Mouse (Mus musculus) embryo, embryonic 11 days (tissue): Measurements from ENCODE around the gene Dpm3.

Experiments
- DNase-seq: peaks from one replicate; pipeline ENCODE4 v3.0.0-alpha.2; 2015

Dpm3 gene

DNA sequence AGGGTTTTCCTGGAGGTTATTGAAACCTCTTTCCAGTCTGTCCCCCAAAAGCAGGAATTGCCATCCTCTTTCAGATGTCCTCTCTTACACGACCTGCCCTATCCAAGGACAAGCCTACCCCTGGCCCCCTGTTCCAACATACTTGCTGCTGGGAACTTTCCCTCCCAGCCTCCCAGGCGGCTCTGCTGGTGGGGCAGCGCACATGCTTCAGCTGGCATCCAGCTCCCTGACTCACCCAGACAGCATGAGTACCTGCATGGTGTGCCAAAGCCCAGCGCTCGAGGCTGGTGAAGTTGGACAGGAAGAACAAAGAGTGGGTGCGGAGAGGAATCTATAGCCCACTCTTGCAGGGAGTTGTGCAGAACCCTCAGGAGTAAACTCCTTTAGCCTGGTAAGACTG lies 11.7 kb downstream of the Dpm3 start:
- DNase-seq = no peak

DNA sequence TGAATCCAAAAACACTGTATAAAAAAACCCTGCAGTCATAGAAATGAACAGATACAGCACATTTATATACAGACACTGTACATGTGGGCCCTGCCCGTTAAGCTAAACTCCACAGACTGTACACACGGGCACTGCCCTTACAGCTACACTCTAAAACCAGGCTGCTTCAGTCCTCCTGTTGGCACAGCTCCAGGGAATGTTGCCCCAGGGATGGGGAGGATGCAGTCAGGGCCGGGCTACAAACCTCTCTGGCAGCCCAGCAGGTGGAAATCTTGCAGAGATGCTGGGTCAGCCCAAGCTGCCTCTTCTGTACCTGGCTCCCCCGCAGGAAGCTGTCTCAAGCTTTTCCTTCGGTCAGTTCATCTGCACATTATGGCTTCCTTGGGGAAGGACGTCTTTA lies 12.6 kb downstream of the Dpm3 start:
- DNase-seq = no peak

DNA sequence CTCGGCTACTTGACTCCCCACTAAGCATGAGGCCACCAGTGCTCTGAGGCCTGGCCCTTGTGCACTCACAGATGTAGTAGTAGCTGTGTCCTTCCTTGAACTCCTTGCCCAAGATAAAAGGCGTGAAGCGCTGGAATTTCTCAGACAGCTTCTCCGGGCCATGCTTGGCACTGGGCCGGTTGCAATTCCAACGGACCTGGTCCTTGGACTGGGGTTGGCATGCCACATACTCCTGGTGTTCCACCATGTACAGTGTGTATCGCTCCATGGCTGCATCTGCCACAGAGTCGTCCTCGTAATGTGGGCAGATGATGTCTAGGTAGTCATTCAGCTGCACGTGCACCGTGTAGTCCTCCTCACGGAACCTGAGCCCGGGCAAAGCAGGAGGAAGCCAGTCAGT lies 16.9 kb downstream of the Dpm3 start:
- DNase-seq = no peak

DNA sequence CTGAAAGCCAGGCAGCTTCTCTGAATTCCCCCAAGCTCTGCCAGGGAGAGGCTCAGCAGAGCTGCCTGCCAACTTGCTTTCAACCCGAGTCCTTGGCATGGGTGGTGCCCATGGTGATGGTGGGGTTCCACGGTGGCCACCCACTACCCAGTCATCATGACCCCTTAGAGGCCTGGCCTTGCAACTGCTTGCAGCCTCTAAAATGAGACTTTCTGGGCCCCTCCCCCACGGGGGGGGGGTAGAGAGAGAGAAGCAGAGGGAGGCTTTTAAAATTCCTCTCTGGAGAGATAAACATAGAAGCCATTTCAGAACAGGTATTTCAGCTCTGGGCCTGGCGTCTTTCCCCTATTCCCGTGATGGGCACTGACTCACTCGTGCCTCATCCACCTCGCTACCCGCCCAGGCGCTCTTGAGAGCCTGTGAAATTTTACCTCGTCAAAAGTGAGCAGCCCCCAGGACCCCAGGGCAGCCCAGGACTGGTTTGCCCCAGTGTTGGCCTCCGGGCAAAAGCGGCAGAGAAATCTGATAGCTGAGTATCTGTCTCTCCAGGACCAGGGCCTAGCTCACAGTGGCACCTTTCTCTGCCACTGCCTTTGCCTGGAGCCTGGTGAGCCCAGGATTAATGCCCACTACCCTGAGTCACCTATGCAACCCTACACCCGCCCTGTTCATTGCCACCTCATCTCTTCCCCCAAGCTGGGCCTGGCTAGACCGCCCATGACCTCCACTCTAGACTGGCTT lies 18.3 kb downstream of the Dpm3 start:
- no peak for DNase-seq

DNA sequence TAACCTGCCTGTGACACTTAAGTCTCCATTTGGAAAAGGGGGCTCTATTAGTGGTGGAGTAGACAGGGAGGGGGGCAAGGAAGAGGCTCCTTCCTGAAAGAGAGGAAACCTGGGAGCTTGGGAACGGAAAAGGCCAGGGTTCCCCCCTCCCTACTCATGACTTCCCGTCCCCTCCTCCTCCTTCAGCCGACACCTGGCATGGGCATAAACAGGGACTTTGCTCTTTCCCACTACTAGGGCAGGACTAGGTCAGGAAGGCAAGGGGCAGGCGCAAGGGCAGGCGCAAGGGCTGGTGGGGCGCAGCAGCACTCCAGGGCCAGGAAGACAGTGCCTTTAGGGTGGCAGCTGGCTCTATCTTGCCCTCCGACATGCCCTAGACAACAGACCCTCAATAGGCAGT lies 18.9 kb downstream of the Dpm3 start:
- no peak for DNase-seq

DNA sequence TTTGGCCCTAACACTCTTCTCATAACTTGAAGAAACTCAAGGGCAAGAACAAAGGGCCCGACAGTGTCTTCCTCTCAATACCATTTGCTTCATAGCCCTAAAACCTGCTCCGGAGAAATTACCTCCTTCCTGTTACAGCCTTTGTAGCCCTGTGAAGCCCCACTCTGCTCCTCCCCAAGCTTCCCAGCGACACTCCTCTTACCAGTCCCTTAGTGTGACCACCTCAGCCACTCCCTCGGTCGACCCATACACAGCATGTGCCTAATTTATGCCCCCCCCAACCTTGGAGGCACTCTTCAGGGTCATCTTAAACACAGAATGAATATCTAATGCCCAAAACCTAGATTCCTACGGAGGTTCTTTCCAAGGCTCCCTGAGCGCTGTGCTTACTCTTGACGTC lies 19.5 kb downstream of the Dpm3 start:
- no peak for DNase-seq

DNA sequence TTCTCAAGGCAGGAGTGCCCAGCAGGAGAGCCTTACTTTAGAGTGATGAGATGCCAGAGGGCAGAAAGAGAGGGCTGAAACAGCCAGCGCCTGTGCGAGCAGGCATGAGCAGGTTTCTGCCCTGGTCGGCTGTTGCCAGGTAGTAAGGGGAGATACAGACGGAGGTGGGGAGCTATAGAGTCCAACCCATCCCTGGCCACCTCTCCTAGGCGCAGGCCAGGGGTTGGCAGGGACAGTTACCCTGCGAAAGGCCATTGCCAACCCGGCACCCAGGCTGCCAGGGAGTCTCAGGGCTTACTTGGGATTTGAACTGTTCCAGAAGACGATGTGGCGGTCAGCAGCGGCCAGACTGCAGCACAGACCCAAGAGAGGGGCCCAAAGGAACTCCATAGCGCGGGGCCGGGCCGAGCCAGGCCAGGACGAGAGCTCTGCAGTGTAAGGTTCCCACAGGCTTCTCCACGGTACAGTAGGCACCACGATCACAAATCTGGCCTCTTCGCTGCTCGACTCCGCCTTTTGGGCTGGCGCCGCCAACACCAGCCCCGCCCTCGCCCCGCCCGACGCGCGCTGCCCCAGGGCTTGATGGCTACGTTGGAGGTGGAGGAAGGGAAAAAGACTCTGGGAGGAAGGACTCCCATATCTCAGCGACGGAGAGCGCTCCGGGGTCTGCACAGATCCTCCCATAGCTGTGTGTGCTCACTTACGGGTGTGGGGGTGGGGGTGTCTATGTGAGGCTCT lies 20.2 kb downstream of the Dpm3 start:
- DNase-seq = peak; percentile 88

DNA sequence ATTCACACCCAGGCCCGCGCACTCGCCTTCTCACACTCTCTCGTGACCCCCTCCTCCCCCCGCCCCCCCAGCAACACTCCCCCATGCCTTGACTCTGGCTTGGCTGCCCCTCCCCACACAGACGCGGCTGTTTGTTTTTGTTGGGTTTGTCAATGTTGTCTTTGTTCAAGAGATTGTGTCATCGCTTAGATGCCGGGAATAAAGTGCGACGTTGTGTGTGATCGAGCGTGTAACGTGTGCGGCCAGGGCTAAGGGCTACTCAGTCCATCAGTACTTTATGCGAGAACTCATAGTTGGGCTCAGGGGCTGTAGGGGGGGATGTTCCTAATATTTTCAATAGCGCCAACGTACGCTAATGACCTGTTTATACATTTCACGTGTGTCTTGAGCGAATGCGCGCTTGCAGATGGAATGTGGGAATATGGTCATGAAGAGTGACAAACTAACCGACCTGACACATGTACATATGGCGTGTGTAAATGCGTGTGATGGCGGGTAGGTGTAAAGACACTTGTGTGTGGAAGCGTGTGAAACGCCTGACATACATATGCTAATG lies 21.0 kb downstream of the Dpm3 start:
- peak; percentile 53 for DNase-seq

DNA sequence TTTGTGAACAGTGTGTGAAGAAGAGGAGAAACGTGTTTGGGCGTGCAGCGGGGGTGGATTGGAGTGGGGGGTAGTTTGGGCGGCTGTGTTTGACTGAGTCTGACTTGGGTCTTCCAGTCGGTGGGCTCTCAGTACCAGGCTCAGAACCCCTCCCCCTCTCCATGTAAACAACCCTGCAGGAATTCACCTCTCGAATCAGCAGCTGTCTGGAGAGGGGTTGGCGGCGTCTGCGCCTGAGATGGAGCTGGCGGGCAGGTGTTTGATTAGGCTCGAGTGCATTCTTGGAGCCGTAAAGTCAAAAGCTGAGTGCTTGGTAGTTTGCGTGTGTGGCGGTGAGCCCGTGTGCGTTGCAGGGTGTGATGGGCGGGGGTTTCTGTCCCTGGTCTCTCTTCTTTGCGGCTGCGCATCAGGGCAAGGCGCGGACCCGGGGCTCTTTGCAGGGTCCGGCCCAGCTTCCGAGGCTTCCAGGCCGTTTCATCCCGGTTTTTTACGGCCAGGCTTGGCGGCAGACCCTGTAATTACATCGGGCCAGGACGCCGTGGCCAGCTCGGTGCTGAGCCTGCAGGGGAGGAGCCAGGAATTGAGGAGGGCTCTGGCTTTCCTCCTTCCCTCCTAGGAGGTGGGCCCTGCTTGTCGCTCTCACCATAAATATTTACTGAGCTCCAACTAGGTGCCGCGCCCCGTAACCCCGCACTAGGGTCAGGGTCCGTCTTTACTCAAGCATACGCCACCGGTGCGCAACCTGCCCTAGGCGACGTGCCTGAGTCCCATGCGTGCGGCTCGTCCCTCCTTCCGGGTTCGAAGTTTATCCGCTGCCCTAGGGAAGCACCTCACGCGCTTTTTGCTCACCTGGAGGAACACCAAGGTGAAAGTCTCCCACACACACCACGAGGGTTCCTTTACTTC lies 21.7 kb downstream of the Dpm3 start, which contains the start of gene Efna1:
Efna1 (minus strand) TSS at position 537 of the 906 bp plus-strand sequence.
- DNase-seq = peak; percentile 70

DNA sequence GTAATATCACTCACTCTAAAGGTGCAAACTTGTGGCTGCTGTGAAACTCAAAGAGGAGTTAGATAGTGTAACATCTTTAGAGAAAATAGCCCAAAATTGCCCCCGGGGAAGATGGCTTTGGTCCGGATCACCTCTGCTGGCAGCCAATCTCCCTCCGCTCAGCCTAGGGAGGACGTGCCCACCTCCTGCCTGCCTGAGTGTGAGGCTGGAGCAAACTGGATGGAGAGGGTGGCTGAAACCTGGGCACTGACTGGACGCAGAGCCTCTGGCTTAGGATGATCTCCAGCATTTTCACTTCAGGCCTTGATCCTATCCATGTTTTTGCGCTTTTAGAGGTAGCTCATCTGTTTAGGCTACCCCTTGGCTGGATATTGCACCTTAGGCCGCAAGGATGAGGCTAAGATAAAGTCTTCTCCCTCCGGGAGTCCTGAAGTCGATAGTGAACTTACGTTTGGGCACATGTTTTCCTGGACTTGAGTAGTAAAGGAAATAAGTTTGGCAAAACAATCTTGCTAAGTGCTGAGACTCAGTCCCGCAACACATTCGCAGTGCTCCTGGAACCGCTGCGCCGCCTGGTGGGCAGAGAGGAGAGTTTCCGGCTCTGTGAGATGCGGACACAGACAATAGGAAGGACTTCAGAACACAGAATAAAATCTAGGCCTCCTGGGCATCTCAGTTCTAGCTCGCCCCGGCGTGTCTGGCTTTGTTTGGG lies 22.6 kb downstream of the Dpm3 start:
- DNase-seq = peak; percentile 93

DNA sequence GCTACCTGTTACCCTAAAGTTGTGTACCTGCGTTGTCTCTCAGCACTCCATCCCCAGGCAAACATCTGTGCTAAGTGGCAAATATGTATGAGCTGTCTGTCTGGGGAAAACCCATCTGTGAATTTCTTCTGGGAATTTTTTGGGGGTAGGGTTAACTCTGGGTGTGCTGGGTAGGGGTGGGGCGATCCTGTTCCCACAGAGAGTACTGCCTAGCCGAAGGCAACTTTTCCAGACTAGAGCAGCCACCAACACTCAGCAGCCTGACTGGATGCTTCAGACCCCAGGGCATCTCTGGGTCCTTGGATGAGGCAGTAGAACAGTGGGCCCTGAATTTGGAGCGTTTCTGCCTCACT lies 23.1 kb downstream of the Dpm3 start:
- DNase-seq = no peak

DNA sequence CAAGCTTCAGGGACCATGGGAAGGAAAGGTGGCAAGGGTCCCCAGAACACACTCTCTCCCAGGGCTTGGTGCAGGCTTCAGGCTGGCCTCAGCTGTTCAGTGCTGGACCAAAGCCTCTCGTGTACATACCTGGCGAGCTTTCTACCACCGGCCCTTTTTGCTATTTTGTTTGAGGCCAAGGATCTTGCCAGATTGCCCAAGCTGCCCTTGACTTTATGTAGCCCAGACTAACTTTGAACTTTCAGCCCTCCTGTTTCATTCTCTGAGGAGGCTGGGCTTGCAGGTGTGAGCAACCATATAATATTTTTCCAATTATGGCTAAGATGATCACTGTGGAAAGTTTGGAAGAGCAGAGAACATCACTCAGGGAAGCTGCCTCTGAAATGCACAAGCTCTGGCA lies 25.1 kb downstream of the Dpm3 start:
- DNase-seq = no peak

DNA sequence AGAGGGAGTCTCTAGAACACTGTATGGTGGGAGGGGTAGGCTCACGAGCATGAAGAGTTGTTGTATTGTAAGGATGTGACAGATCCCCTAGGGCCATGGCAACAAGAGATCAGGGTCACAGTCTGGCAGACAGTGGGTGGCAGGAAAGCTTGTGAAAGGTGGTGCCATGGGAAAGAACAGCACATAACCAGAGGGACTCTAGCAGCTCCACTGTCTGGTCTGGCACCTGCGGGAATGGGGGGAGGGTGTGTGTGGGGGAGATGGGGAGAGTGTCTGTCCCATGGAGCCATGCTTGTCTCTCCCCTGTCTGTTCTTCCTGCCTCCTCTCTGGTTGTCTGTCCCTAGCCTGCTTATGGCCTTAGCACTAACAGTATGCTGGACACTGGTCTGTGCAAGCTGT lies 26.4 kb downstream of the Dpm3 start:
- DNase-seq = no peak

DNA sequence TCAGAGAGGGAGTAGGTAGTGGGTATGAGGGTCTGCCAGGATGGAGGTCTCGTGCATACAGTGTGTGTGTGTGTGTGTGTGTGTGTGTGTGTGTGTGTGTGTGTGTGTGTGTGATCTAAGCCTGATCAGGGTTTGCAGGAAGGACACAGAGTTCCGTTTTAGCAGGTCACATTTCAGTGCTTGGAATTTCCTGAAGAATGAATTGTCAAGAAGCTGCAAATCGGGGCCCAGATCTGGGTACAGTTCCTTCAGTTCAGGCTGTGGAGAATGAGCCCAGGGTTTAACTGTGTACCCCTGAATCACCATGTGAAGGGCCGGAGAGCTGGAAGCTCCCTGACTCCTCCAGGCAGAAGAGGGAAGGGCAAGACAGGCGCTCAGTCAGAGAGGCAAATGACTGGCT lies 28.1 kb downstream of the Dpm3 start:
- DNase-seq = no peak

DNA sequence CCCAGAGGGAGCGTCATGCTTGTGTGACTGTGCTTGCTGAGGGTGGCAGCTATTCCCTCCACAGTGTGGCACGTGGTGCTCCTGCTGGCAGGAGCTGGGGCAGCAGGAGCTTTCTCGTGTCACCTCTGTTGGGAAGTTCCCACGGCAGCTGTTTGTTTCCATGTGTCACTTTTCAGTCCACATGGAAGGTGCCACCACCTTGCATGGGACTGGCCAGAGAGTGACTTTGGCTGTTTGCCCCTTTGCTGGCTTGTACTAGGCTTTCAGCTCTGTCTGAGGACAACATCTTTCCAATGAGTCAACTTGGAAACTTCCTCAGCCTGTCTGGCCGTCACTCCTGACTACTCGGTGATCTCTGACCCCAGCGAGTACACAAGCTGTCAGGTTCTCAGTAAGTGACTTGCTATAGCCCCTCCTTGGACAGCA lies 29.4 kb downstream of the Dpm3 start:
- no peak for DNase-seq

DNA sequence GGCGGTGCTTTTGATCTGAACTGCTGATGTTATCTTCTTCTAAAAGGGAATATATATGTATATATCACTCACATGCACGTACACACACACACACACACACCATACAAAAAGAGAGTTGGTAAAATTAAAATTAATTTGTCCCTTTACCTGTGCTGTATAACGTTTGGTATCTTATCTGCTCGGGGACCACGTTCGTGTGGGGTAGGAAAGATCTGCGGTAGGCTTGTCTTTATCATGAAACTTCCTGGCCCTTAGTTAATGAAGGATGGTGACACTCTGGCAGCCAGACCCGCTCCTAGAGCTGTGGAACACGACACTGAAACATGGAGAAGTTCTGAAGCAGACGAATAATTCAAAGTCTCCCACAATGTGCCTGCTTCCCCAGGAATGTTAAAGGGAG lies 32.7 kb downstream of the Dpm3 start:
- DNase-seq = no peak

DNA sequence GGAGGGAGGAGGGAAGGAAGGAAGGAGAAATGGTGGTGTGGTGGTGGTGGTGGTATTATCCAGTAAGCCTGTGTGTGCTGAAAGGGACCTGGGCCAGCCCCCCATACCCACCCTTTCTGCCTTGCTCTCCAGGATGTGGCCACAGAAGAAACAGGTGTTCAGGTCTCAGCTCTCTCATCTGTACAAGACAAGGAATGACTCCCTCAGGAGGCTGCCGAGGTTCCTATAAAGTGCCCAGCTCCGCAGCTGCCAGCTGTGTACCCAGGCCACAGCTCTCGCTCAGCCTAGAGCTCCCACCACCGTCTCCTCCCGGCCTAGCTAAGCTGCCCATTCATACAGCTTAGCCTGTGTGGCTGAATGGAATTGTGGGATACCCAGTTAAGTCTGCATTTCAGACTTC lies 33.1 kb downstream of the Dpm3 start:
- no peak for DNase-seq

DNA sequence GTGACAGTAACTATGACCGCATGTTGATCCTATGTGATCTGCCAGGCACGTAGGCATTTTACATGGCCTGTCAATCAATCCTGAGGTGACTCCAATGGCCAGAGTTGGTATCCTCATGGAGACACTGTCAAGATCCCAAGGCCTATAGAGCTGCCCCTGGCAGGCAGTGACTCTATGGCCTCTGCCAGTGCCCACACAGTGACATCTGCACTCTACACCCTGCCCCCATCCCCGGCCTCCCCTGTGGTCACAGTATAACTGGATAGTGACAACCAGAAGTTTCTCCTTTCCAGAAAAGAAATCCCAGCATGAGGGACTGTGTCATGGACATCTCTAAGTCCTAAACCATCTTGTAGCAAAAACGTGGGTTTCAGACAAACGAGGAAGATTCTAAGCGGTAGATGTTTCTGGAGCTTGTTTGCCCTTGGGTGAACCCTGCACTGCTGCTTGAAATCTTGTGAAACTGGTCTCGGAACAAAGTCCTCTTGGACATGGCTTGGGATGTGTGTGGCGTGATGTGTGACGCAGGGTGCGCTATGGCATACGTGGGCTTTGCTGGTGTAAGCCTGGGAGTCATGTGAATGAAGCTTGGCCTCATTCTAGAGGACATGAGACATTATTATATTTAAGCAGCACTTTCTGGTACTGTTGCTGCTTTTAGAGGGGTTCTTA lies 34.2 kb downstream of the Dpm3 start:
- DNase-seq = no peak

DNA sequence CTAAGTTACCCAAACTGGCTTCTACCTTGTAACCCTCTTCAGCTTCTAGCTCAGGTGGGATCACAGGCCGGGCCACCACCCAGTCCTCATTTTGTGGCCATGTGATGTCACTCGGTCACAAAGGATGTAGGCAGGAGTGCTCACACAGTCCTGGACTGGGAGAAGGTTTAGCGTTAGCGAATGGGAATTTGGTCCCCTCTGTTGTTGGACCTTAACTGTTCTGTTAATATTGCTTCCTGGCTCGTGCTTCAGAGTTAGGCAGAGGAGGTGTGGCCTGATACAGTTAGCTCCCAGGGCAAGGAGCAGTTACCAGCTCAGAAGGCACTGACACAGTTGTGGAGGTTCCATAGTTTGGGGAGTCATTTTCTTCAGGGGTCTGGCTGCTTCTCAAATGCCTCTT lies 35.0 kb downstream of the Dpm3 start:
- no peak for DNase-seq

DNA sequence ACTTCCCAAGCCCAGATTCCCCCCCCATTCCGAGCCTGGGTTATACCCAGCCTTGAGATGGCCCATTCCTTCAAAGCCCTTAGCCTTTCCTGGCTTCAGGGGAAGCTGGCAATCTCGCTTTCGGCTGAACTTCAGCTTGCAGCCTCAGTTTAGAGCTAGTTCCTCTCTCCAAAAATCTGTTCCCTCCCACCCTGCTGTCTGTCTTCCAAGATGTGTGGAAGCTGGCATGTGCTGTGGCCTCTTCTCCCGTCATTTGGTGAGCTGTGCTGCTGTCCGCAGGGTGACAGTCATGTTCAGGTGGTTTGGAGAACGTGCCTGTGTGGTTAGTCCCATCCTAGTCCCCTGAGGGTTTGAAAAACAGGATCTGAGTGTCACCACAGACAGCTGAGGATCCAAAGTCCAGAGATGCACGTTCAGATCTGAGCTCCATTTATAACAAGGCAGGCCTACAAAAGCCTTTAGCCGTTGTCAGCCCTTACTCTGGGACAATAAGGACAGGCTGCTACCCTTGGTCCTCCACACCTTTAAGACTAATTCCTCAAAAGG lies 36.6 kb downstream of the Dpm3 start:
- DNase-seq = no peak

DNA sequence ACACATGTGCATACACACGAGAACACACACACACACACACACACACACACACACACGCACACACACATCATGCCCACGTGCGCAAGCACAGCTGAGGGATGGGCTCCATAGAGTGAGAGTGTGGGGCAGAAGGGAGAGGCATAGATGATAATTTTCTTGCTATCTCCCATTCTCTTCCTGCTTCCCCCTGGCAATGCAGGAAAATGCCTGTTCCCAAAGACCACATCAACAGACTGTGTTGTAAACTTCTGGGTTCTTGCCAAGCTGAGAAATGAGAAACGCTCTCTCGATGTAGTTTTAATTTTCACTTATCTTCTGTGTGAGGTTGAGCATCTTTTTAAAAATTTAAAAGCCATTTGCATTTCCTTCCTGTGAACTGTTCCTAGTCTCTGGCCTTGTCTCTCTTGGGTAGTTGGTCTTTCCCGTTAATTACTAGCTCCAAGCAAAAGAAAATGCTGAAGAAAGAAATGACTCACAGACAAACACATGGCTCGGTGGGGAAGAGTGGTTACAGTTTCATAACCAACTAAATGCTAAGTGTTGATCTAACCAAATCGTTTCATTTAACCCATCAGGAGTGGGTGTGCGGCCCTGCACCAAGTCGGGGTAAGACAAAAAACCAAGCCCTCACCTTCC lies 37.7 kb downstream of the Dpm3 start:
- no peak for DNase-seq
